Mouse (Mus musculus): ENCODE data around the gene Mta1. TPM values are rescaled to one million over a fixed set of nuclear protein-coding genes. Genes with fewer than 3 reads are reported as not detected.

Gene Mta1
- polyA plus RNA-seq, 1 experiment = 20.9 TPM

DNA sequence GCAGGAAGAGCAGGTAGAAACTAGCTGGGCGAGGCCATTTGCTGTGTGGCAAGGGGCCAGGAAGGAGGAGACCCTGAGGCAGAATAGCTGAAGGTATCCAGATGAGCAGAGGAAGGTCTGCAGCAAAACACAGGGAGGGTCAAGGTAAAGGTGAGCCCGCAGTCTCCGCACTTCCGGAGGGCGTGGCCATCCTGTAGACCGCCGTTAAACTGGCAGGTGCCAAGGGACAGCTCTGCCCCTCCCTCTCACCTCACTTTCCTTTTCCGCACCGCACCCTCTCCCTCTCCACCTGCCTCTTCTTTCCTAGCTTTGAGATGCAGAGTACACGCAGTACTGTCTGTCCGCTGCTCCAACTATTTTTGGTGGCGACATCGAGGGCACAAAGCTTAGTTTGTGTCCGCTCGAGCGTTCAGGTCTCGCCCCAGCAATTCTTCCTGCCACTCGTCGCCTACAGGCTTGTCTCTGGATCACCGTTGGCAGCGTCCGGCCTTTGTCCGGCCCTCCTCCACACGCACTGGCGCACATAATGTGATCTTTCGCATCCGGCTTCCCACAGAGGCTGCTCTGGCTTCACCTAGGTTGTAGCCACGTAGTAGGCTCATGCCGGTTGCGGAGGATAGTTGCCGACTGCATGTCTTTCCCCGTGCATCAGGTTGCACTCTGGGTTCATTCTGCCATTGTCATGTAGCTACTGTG lies 57.1 kb downstream of the Mta1 start:
- H3K4me1 ChIP-seq (ENCODE audit: control insufficient read depth, insufficient read depth, low read length) = peaks cover 3% of the 10 kb centered on the region; the same call in 1 of the 2 replicates

GRCm38 (mm10) chr12:113155887-113156539 lies 57.9 kb downstream of the Mta1 start, which contains the start of gene Tedc1:
Gene Tedc1, plus strand, starts transcription at chr12:113156421.
- under 1% methylated on average over 46 of the region's 46 CpGs for WGBS
- peaks cover 3% of the 10 kb centered on the region; the same call in 1 of the 2 replicates for H3K4me1 ChIP-seq (ENCODE audit: control insufficient read depth, insufficient read depth, low read length)

More for the DNA sequence above, 57.1 kb downstream of the Mta1 start:
- Histone ChIP-seq H3K27ac (ENCODE audit: control insufficient read depth, insufficient read depth, low read depth, low read length, poor library complexity) (peak overlapping the region; percentile 82), H3K4me3 (replicated peaks; ENCODE audit: control insufficient read depth, low read depth, low read length) (peak overlapping the region; percentile 77)
- WGBS = 6% methylated on average over 32 of the region's 32 CpGs
- TF ChIP-seq POLR2A (IDR thresholded peaks at IDR 0.05; ENCODE audit: borderline replicate concordance, control insufficient read depth, low read depth, low read length) (no peak), CTCF (IDR thresholded peaks at IDR 0.05; ENCODE audit: control insufficient read depth, insufficient read depth, low read length) (0 out of 2 replicates have a peak, but pooled peaks have one; percentile 4)

DNA sequence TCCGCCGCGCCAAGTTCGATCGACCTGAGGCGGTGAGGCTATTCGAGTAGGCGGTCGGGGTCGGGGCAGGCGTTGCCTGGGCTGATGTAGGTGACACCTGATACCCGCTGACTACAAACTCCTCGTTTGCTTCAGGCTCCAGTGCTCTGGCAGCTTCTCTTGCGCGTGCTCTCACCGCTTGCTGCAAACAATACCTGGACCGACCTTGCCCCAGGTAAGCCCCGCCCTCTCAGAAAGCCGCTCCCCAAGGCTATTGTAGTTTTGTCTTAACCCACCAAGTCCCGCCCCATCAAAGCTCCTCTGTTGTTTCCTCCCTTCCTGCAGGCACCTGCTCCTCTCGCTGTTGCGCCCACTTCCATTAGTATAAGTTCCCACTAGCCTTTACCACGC lies 58.5 kb downstream of the Mta1 start:
- 1% methylated on average over 23 of the region's 23 CpGs for WGBS
- TF ChIP-seq POLR2A (IDR thresholded peaks at IDR 0.05; ENCODE audit: borderline replicate concordance, control insufficient read depth, low read depth, low read length) = no peak
- no peak for TF ChIP-seq CTCF (IDR thresholded peaks at IDR 0.05; ENCODE audit: control insufficient read depth, insufficient read depth, low read length)
- peak overlapping the region; percentile 88 for H3K4me3 ChIP-seq (replicated peaks; ENCODE audit: control insufficient read depth, low read depth, low read length)
- peak overlapping the region; percentile 53 for H3K27ac ChIP-seq (ENCODE audit: control insufficient read depth, insufficient read depth, low read depth, low read length, poor library complexity)
- H3K4me1 ChIP-seq (ENCODE audit: control insufficient read depth, insufficient read depth, low read length) = peaks cover 3% of the 10 kb centered on the region; the same call in 1 of the 2 replicates

More at GRCm38 (mm10) chr12:113155887-113156539, 57.9 kb downstream of the Mta1 start, which contains the start of gene Tedc1:
- Histone ChIP-seq H3K4me3 (replicated peaks; ENCODE audit: control insufficient read depth, low read depth, low read length) (peak within 1 kb of the TSS; percentile 88), H3K27ac (ENCODE audit: control insufficient read depth, insufficient read depth, low read depth, low read length, poor library complexity) (peak within 1 kb of the TSS; percentile 82)
- TF ChIP-seq CTCF (IDR thresholded peaks at IDR 0.05; ENCODE audit: control insufficient read depth, insufficient read depth, low read length) (peak; percentile 94), POLR2A (IDR thresholded peaks at IDR 0.05; ENCODE audit: borderline replicate concordance, control insufficient read depth, low read depth, low read length) (peak; percentile 47; the same call in 1 of the 2 replicates)

DNA sequence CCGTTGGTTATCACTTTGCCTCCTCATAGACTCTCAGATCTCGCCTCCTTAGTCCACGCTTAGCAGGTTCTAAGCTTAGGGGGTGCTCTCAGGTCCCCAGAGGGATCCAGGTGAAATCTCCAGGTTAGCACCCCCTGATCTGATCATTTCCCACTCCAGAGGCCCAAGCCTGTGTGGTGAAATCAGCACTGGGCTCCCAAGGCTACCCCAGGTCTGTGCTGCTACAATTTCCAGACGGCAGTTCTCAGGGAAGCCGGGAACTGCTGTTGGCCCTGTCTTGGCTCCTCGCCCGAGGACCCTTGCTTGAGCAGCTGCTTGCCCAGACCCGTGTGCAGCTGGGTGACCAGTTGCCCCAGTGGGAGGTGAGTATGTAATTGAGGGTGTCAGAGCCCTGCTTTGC lies 58.9 kb downstream of the Mta1 start:
- Histone ChIP-seq H3K4me3 (replicated peaks; ENCODE audit: control insufficient read depth, low read depth, low read length) (peak overlapping the region; percentile 88), H3K4me1 (ENCODE audit: control insufficient read depth, insufficient read depth, low read length) (peaks cover 2% of the 10 kb centered on the region; the same call in 1 of the 2 replicates), H3K27ac (ENCODE audit: control insufficient read depth, insufficient read depth, low read depth, low read length, poor library complexity) (no peak overlapping the region)
- TF ChIP-seq POLR2A (IDR thresholded peaks at IDR 0.05; ENCODE audit: borderline replicate concordance, control insufficient read depth, low read depth, low read length) (no peak), CTCF (IDR thresholded peaks at IDR 0.05; ENCODE audit: control insufficient read depth, insufficient read depth, low read length) (no peak)
- whole genome bisulfite sequencing = 53% methylated on average over 8 of the region's 8 CpGs

DNA sequence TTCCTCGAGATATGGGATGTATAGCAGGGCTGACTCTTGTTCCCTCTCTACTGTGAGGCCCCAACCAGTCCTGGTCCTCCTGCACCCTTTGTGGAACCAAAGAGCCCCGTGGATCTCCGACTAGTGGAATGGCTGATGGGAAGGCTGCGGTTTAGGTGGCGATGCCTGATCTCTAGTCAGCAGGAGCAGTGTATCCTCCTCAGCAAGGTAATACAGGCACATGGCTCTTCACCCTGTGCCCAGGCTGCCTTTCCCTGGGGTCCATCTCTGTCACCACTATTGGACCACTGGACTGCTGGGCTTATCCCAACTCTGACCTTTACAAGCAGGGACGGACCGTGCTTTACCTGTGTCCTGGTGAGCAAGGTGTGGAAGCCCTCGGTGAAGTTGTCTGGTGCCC lies 59.4 kb downstream of the Mta1 start:
- TF ChIP-seq CTCF (IDR thresholded peaks at IDR 0.05; ENCODE audit: control insufficient read depth, insufficient read depth, low read length) = no peak
- no peak for TF ChIP-seq POLR2A (IDR thresholded peaks at IDR 0.05; ENCODE audit: borderline replicate concordance, control insufficient read depth, low read depth, low read length)
- no peak overlapping the region for H3K4me3 ChIP-seq (replicated peaks; ENCODE audit: control insufficient read depth, low read depth, low read length)
- no peaks in the 10 kb centered on the region; the same call in 1 of the 2 replicates for H3K4me1 ChIP-seq (ENCODE audit: control insufficient read depth, insufficient read depth, low read length)
- H3K27ac ChIP-seq (ENCODE audit: control insufficient read depth, insufficient read depth, low read depth, low read length, poor library complexity) = no peak overlapping the region
- 90% methylated on average over 8 of the region's 8 CpGs for WGBS

DNA sequence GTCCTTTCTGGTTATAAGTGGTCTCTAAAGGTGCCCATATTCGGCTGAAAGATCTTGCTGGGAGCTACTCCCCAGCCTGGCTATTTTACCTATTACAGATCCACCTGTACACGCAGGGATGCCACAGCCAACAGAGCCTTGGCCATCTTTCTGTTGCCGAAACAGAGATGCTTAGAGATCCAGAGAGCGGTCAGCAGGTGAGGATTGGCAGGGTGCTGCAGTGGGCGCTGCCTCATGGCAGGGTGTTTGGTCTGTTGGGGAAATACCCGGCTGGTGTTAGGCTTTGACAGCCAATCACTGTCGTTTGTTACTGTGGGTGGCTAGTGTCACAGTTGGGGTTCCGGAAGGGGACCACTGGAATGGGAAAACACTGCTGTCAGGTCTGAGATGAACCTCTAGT lies 59.9 kb downstream of the Mta1 start:
- TF ChIP-seq CTCF (IDR thresholded peaks at IDR 0.05; ENCODE audit: control insufficient read depth, insufficient read depth, low read length) (no peak), POLR2A (IDR thresholded peaks at IDR 0.05; ENCODE audit: borderline replicate concordance, control insufficient read depth, low read depth, low read length) (no peak)
- no peak overlapping the region for H3K4me3 ChIP-seq (replicated peaks; ENCODE audit: control insufficient read depth, low read depth, low read length)
- H3K4me1 ChIP-seq (ENCODE audit: control insufficient read depth, insufficient read depth, low read length) = no peaks in the 10 kb centered on the region; the same call in 1 of the 2 replicates
- no peak overlapping the region for H3K27ac ChIP-seq (ENCODE audit: control insufficient read depth, insufficient read depth, low read depth, low read length, poor library complexity)
- 91% methylated on average over 8 of the region's 8 CpGs for WGBS

- Histone ChIP-seq H3K4me3 (replicated peaks; ENCODE audit: control insufficient read depth, low read depth, low read length) (no peak overlapping the region), H3K27ac (ENCODE audit: control insufficient read depth, insufficient read depth, low read depth, low read length, poor library complexity) (no peak overlapping the region), H3K4me1 (ENCODE audit: control insufficient read depth, insufficient read depth, low read length) (peaks cover 6% of the 10 kb centered on the region)
- TF ChIP-seq CTCF (IDR thresholded peaks at IDR 0.05; ENCODE audit: control insufficient read depth, insufficient read depth, low read length) (no peak), POLR2A (IDR thresholded peaks at IDR 0.05; ENCODE audit: borderline replicate concordance, control insufficient read depth, low read depth, low read length) (no peak)
- WGBS = 61% methylated on average over 11 of the region's 11 CpGs
Measured at GRCm38 (mm10) chr12:113163561-113164006, 65.5 kb downstream of the Mta1 start.

- 6% methylated on average over 9 of the region's 9 CpGs for WGBS
- peak overlapping the region; percentile 52 for H3K27ac ChIP-seq (ENCODE audit: control insufficient read depth, insufficient read depth, low read depth, low read length, poor library complexity)
- peaks cover 6% of the 10 kb centered on the region for H3K4me1 ChIP-seq (ENCODE audit: control insufficient read depth, insufficient read depth, low read length)
- no peak overlapping the region for H3K4me3 ChIP-seq (replicated peaks; ENCODE audit: control insufficient read depth, low read depth, low read length)
- no peak for TF ChIP-seq POLR2A (IDR thresholded peaks at IDR 0.05; ENCODE audit: borderline replicate concordance, control insufficient read depth, low read depth, low read length)
- TF ChIP-seq CTCF (IDR thresholded peaks at IDR 0.05; ENCODE audit: control insufficient read depth, insufficient read depth, low read length) = no peak
Measured at GRCm38 (mm10) chr12:113168031-113168536, 70.0 kb downstream of the Mta1 start.

All from bone marrow, adult 2 months (tissue).